Mouse (Mus musculus) spleen, adult 2 months (tissue): ENCODE measurements at regions not wholly inside any gene's neighbourhood (a gene's known extent, or its start where the extent isn't known, plus 50 kb on each side); places are given as distances from the start of the nearest gene placed in this dataset.

Source experiments
- DNase-seq, 2 experiments: peaks; one replicate each; pipeline versions ENCODE4 v3.0.0 to v3.0.0-alpha.2; 2012 to 2021; ENCODE audit warnings: low spot score in 2 of 2, low read depth in 1 of 2
- H3K27ac ChIP-seq: fragments of 200-500 bp; 2 replicates; pipeline ENCODE4 v1.5.1; 2012; ENCODE audit warnings: low read length, inconsistent platforms; ENCODE audit not compliant: insufficient read depth
- H3K27me3 ChIP-seq: fragments of 200-500 bp; 2 replicates; pipeline ENCODE4 v1.6.1; 2012; ENCODE audit warnings: mild to moderate bottlenecking, moderate library complexity, low read length, inconsistent platforms; ENCODE audit not compliant: control insufficient read depth, insufficient read depth
- H3K36me3 ChIP-seq: fragments of 200-500 bp; 2 replicates; pipeline ENCODE4 v1.6.1; 2012; ENCODE audit warnings: mild to moderate bottlenecking, low read length, inconsistent platforms; ENCODE audit not compliant: control insufficient read depth, insufficient read depth
- H3K4me1 ChIP-seq: fragments of 200-500 bp; 2 replicates; pipeline ENCODE4 v1.6.1; 2011; ENCODE audit warnings: inconsistent platforms; ENCODE audit not compliant: control insufficient read depth, insufficient read depth, insufficient read length
- H3K4me3 ChIP-seq: fragments of 200-500 bp; 2 replicates; pipeline ENCODE4 v1.5.1; 2011; ENCODE audit warnings: mild to moderate bottlenecking, inconsistent platforms; ENCODE audit not compliant: insufficient read depth, insufficient read length; ENCODE audit errors: extremely low read depth
- CTCF ChIP-seq: fragments of 200-500 bp; IDR thresholded peaks from 2 replicates; pipeline ENCODE4 v1.5.1; 2011; ENCODE audit warnings: mild to moderate bottlenecking, inconsistent platforms; ENCODE audit not compliant: insufficient read depth, insufficient read length, insufficient replicate concordance; ENCODE audit errors: extremely low read depth
- POLR2A ChIP-seq: fragments of 200-500 bp; IDR thresholded peaks from 2 replicates; pipeline ENCODE4 v1.6.1; 2011; ENCODE audit warnings: low read depth, low read length, inconsistent platforms
- WGBS: fragments of 180-500 bp; shearing (Covaris S2); methylation state at CpG from one replicate; pipeline ENCODE4 v1.1.7; 2018; 5-methylcytosine and 5-hydroxymethylcytosine counted together

- H3K4me3 ChIP-seq: no peak overlapping the region
- H3K4me1 ChIP-seq: no peaks in the 10 kb centered on the region
- DNase-seq: no peak
- H3K36me3 ChIP-seq: no peaks in the 10 kb centered on the region
- H3K27ac ChIP-seq: no peak overlapping the region
- 78% methylated on average over 3 of the region's 3 CpGs for WGBS
- no peaks in the 10 kb centered on the region for H3K27me3 ChIP-seq
- TF ChIP-seq POLR2A (no peak), CTCF (no peak)
Measured at GRCm38 (mm10) chr10:99410754-99411153, 147.7 kb downstream of the Dusp6 start.

DNA sequence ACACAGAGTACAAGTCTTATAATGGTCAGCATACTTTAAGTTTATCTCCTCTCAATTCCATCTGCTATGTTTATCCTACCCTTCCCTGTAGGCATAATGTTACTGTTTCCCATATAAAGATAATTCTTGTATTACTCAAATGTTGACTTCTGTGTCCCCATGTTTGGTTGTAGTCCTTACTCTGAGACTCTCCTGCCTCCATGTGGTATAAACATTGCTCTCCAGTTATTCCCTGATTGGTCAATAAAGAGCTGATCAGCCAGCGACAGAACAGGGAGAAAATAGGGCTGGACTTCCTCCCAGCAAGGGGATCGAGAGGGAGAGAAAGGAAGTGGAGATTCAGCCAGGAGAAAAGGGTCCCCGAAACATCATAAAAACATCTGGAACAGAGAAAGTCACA is 150.4 kb downstream of the Dusp6 start:
- no peak overlapping the region for H3K4me3 ChIP-seq
- H3K36me3 ChIP-seq: no peaks in the 10 kb centered on the region
- WGBS: 85% methylated on average over 3 of the region's 3 CpGs
- H3K4me1 ChIP-seq: no peaks in the 10 kb centered on the region; the same call in 1 of the 2 replicates
- DNase-seq: no peak
- no peaks in the 10 kb centered on the region for H3K27me3 ChIP-seq
- TF ChIP-seq POLR2A: no peak
- TF ChIP-seq CTCF: no peak
- H3K27ac ChIP-seq: no peak overlapping the region

GRCm38 (mm10) chr10:99416271-99416670 is 153.2 kb downstream of the Dusp6 start:
- Histone ChIP-seq H3K36me3 (no peaks in the 10 kb centered on the region), H3K4me1 (no peaks in the 10 kb centered on the region; the same call in 1 of the 2 replicates), H3K27ac (no peak overlapping the region), H3K4me3 (no peak overlapping the region), H3K27me3 (no peaks in the 10 kb centered on the region)
- WGBS: 75% methylated on average over 8 of the region's 8 CpGs
- no peak for DNase-seq
- no peak for TF ChIP-seq POLR2A
- TF ChIP-seq CTCF: no peak

GRCm38 (mm10) chr10:99416896-99417479 is 154.0 kb downstream of the Dusp6 start:
- H3K27me3 ChIP-seq: no peaks in the 10 kb centered on the region
- no peak for TF ChIP-seq CTCF
- no peak for TF ChIP-seq POLR2A
- no peaks in the 10 kb centered on the region for H3K36me3 ChIP-seq
- DNase-seq: peak in 1 of 2 experiments; percentile 23
- H3K27ac ChIP-seq: peak overlapping the region; percentile 37; the same call in 1 of the 2 replicates
- H3K4me1 ChIP-seq: no peaks in the 10 kb centered on the region; the same call in 1 of the 2 replicates
- WGBS: 21% methylated on average over 3 of the region's 3 CpGs
- H3K4me3 ChIP-seq: no peak overlapping the region

GRCm38 (mm10) chr10:99417591-99417990 is 154.6 kb downstream of the Dusp6 start:
- no peak for DNase-seq
- H3K4me1 ChIP-seq: no peaks in the 10 kb centered on the region; the same call in 1 of the 2 replicates
- WGBS: 85% methylated on average over 7 of the region's 7 CpGs

DNA sequence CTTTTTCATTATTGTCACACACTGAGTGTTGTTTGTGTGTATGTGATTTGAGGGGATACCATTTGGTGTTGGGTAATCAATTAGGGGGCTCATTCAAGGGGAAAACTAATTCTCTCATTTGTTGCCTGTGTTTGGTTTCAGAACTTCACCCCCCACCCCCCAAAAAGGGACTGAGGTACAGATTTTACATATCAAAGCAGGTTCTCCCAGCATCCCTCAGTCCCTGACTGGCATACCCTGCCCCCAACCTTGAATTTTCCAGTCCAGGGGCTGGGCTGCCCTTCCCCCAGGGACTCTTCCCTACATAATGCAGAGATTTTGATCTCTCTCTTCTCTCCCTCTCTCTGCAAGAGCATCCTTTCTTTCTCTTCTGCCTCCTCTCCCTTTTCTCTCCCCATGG is 155.5 kb downstream of the Dusp6 start:
- no peak overlapping the region for H3K4me3 ChIP-seq
- H3K4me1 ChIP-seq: no peaks in the 10 kb centered on the region; the same call in 1 of the 2 replicates
- no peak overlapping the region for H3K27ac ChIP-seq
- no peaks in the 10 kb centered on the region for H3K27me3 ChIP-seq
- TF ChIP-seq CTCF (no peak), POLR2A (no peak)
- DNase-seq: no peak
- no peaks in the 10 kb centered on the region for H3K36me3 ChIP-seq

More at GRCm38 (mm10) chr10:99417591-99417990, 154.6 kb downstream of the Dusp6 start:
- H3K27ac ChIP-seq: no peak overlapping the region
- no peaks in the 10 kb centered on the region for H3K27me3 ChIP-seq
- no peaks in the 10 kb centered on the region for H3K36me3 ChIP-seq
- H3K4me3 ChIP-seq: no peak overlapping the region
- TF ChIP-seq CTCF (no peak), POLR2A (no peak)

- TF ChIP-seq POLR2A (no peak), CTCF (no peak)
- WGBS: 92% methylated on average over 7 of the region's 7 CpGs
Measured at GRCm38 (mm10) chr10:99419532-99419931, 156.5 kb downstream of the Dusp6 start.

More at GRCm38 (mm10) chr10:99419532-99419931, 156.5 kb downstream of the Dusp6 start:
- Histone ChIP-seq H3K27me3 (no peaks in the 10 kb centered on the region), H3K4me3 (no peak overlapping the region), H3K36me3 (no peaks in the 10 kb centered on the region), H3K27ac (no peak overlapping the region), H3K4me1 (no peaks in the 10 kb centered on the region; the same call in 1 of the 2 replicates)
- no peak for DNase-seq
